Mouse (Mus musculus) left cerebral cortex, postnatal 36 days (tissue): ENCODE data around the gene B3gnt2. TPM values are rescaled to one million over a fixed set of nuclear protein-coding genes. Genes with fewer than 3 reads are reported as not detected.

Experiments used
- DNase-seq, 2 experiments: peaks; one replicate each; pipeline ENCODE4 v3.0.0; 2021 to 2022; ENCODE audit warnings: low spot score in 2 of 2, mixed read lengths in 1 of 2
- intact Hi-C: fragments of 180-260 bp; cut with DNase I; formaldehyde crosslinking; loops from one replicate; pipeline ENCODE4 v1.15.1; 2025
- total RNA-seq, 2 experiments: library from RNA; stranded (reverse); gene quantifications; 2 replicates each; pipeline ENCODE4 v1.2.3; 2021

B3gnt2 gene
- total RNA-seq, 2 experiments from 2014 or later = 14.1 to 15.9 TPM

DNA sequence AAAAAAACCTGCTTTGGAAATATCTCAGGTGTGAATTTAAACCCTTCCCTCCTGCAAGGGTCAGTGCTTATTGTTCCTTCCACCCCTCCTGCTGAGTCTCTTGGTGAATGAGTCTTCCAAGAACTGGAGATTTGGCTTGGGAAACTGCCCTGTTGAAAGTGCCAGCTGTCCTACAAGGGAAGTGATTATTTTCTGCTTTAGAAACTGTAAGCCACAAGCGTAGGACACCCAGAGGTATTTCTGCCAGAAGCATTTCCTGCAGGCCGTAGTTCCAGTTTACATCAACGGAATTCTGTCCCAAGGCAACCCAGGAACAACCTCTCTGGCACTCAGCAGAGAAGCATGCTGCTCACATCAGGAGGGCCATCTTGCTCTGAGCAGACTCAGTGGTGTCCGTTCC is 12.6 kb upstream of the B3gnt2 start:
- intact Hi-C loops = no loop called here

DNA sequence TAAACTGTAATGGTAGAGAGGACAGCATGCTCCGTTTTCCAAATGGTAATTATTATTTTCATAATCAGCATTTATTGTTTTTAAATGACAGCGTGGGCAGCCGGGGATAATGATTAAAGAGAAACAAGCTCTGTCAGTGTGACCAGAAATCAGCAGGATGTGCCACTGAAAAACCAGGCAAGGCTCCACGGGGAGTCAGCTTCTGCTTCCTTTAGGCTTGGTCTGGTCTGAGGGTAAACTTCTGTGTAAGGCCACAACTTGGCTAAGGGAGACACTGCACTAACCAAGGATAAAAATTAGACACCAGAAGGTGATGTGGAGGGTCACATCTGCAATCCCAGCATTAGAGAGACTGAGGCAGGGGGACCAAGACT is 11.5 kb upstream of the B3gnt2 start:
- intact Hi-C loops = no loop called here
- DNase-seq = no peak

More for the DNA sequence above, 12.6 kb upstream of the B3gnt2 start:
- DNase-seq = no peak

DNA sequence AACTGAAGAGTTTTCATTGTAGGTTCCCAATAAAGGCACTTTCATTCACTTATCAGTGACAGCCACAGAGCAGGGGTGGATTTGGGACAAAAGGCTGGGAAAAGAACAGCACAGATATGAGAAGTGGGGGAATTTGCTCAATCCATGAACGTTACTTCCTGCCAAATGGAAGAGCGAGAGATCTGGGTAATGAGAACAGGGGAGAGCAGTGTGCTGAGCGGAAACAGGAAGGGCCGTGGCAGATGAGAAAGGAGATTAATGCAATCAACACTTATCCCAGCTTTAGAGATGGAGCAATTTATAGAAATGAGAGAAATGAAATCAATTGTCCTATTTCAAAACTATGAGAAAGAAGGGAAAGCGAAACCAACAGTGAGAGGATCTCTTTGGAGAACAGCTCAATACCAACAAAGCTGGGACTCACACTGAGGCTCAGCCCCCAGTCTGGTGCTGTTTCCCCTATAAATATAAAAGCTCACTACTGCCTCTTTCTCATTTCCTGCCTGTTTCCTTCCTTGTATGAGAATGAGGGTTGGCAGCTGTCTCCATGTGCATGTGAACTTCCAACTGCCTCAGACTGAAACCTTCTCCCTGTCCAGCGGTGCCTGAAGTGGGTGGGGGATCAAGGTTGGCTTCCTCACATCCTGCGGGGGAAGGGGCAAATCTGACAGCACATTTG is 11.0 kb upstream of the B3gnt2 start:
- intact Hi-C loops = no loop called here

DNA sequence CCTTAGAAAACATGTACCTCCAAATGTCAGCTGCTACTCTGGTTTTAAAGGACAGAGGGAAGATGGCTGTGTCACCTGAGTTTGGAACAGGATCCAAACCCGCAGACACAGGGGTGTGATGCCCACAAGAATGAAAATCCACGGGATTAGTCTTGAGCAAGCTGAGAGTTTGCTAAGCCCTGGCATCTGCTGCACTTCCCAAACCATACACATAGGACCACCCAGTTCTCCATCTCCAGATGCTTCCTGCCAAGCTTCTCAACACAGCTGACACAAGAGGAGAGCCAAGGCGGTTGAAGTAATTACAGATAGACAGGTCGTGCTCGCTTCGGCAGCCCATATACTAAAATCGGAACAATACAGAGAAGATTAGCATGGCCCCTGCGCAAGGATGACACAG is 7.8 kb upstream of the B3gnt2 start:
- intact Hi-C loops = no loop called here
- DNase-seq = no peak

More for the DNA sequence above, 11.0 kb upstream of the B3gnt2 start:
- no peak for DNase-seq

DNA sequence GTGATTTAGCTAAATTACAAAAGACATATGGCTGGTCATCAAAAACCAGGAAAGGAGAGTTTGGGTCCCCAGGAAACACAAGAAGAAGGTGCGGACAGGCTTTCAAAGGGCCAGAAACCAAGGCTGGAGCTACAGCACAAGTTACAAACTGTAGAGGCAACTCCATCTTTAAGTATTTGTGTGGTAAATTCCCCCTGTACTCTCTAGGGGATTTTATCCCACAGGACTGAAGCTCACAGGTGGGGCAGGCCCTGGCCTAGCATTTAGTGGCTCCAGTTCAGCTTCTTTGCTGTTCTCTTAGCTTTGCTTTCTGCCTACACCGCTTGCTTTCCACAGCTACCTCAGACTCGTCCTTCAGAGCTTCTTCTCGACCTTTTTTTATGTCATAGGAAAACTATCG is 6.9 kb upstream of the B3gnt2 start:
- no peak for DNase-seq
- intact Hi-C loops = no loop called here

DNA sequence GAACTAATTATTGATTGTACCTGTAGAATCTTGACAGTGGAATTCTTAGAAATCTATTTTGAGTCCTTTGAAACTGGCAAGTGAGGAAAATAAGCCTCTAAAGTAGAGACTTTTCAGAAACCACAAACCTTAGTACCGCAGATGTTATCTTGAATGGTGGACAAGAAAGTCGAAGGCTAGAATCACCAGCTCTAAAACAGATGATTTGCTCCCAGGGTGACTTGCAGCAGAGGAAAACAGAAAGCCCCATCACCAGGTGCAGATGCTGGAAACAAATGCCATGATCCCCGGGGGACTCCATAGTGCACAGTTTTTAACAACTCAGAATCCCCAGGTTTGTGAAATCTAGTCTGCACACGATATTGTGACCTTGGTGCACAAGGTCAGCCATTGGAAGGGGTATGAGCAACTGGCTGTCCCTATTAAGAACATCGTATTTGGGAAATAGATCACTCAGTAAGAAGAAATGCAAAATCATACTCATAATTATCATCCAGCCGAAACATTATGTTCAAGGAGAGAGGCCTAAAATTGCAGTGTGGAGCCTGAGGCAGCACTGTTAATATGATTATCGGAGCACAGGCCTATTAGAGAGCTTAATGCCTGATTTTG is 5.0 kb upstream of the B3gnt2 start:
- intact Hi-C loops = no loop called here

DNA sequence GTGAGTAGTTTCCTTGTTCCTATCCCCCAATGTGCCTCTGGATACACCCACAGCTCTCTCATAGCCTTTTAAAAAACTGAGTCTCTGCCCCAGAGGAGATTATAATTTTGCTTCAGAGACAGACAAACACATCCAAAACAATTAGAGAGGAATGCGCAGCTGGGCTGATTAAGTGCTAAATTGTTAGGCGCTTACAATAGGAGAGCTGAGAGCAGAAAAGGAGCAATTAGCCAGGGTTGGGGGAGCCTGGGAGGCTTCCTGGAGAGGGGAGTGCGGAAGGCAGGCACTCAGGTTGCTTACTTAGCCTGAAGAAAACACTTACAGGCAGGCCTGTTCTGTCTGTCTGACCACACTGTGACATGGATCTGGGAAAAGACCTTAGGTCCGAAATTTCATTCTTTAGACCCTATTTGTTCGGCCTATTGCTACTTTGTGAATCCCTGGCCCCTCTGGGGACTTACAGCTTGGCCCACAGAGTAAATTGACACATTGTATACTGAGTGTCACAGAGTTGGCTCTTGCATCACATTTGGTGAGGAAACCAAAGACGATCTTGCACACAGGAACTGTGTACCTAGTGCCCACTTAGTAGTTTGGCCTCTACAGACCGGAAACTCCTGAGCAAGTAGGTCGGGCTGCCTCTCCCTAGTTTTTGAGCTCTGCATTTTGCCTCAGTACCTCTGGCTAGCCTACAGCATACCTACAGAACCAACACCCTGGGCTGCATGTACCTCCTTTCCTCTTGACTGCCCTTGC is 3.7 kb upstream of the B3gnt2 start:
- intact Hi-C loops = no loop called here
- DNase-seq = no peak

More for the DNA sequence above, 5.0 kb upstream of the B3gnt2 start:
- no peak for DNase-seq

DNA sequence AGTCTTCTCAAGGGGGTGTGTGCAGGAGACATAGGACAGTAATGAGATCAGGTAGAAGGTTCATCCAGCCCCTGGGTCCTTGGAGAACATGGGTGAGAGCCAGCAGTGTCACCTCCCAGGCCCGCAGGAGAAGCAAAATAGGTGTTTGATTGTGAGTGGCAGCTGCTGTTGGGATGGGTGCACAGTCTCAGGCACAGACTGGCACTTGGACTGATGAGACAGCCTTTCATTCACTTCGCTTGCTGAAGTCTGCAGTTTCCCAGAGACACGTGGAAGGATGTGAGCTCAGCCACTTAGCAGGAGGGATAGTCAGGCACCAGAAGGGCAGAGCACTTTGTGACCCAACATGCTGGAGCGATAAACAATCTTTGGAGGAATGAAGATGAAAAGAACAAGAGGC is 2.8 kb upstream of the B3gnt2 start:
- no peak for DNase-seq
- intact Hi-C loops = no loop called here

DNA sequence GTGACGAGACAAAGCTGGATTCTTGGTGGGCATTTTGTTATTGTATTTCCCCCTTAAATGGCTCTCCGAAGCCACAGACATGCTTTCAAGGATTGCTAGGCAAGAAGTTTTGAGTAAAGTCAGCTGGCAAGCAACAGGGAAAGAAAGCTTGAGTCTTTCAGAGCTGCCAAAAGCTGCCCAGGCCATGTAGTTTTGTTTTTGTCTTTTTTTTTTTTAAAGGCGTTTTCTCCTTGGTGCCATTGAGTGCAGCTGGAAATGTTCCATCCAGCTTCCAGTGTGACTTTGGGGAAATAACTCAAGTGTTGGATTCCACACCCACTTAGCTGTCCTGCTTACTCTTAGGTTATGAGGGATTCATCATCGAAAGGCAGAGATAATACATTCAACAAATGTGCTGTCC is 554 bp upstream of the B3gnt2 start:
- intact Hi-C loops = no loop called here

DNA sequence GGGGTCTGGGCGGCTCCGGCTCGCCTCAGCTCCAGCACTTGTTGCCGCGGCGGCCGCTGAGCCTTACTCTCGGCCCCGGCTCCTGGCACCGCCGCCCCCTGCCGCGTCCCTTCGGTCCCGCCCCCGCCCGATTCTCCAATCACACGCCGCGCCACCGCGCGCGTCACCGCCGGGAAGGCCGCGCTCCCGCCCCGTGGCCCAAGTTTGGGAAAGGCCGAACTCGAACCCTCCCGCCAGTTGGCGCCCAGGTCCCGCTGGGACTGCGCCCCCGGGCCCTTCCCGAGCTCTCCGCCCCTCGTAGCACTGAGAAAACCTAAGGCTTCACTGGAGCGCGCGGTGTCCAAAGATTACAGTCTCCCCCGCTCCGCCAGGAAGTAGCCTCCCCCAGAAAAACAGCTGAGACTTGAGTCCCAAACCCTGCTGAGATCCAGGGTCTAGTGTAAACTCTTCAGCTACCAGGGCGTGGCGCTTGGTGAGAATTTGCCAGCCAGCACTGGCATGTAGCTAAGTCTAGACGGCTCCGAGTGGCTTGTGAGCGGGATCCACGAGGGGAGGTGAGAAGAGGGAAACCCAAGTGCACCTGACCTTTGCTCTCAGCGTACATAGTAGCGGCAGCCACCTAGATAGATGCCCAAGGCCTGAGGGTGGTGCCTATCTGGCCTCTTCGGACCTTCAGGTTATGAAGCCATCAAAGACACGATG is 977 bp downstream of the B3gnt2 start:
- DNase-seq = peak; percentile 83 to 87
- intact Hi-C loops = loop anchor here (5.0 kb wide), 1 partner anchor 98 kb away; no protein-coding TSS in a partner anchor

More for the DNA sequence above, 554 bp upstream of the B3gnt2 start:
- DNase-seq = no peak

DNA sequence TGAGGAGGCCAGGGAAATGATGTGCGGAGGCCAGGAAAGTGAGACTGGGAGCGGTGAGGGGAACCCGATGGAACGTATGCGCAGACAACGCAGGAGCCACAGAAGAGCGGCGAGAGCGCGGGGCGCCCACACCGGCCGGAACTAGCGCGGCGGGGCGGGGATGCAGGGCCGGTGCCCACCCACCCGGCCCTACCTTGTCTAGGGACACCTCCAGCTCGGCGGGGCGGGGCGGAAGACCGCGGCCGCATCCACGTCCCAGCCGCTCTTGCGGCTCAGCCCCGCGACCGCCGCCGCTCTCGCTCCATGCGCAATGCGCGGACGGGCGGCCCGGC is 1.5 kb downstream of the B3gnt2 start:
- intact Hi-C loops = loop anchor here (5.0 kb wide), 1 partner anchor 98 kb away; no protein-coding TSS in a partner anchor
- no peak for DNase-seq

DNA sequence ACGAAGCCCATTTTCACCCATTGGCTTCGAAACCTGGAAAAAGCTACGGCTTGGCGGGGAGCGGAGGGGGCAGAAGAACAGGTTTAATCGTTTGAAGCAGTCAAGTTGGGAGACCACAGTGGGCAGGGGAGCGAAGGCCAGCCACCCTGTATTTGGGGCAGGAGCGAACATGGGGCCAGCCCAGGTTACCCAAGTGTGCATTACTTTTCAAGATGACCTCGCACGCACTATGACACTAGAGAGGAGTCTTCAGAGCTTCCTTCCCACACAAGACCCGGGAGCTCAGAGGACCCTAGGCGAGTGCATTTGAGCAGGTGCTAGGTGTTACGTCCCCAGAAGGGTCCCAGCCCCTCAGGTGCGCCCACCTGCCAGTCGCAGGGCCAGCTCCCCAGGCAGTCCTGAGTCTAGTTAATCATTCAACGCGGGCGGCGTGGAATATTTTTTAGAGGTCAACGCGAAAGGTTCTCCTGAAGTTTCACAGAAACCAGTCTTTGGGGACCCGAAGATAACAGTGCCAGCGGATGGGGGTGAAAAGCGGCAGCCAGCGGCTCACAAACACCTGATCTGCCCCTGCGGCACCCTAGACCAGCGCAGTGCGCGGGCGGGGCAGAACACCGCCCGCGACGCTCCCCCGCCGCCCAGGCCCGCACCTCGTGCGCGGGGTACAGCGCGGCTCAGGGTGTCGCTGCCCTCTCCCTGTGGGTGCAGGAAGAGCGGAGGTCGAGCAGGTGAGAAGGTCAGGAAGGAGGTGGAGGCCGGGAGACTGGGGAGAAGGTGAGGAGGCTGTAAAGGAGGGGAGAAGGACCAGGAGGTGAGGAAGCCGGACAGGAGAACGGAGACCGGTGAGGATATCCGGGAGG is 2.1 kb downstream of the B3gnt2 start:
- DNase-seq = peak; percentile 21 to 28
- intact Hi-C loops = loop anchor here (5.0 kb wide), 1 partner anchor 99 kb away; no protein-coding TSS in a partner anchor

DNA sequence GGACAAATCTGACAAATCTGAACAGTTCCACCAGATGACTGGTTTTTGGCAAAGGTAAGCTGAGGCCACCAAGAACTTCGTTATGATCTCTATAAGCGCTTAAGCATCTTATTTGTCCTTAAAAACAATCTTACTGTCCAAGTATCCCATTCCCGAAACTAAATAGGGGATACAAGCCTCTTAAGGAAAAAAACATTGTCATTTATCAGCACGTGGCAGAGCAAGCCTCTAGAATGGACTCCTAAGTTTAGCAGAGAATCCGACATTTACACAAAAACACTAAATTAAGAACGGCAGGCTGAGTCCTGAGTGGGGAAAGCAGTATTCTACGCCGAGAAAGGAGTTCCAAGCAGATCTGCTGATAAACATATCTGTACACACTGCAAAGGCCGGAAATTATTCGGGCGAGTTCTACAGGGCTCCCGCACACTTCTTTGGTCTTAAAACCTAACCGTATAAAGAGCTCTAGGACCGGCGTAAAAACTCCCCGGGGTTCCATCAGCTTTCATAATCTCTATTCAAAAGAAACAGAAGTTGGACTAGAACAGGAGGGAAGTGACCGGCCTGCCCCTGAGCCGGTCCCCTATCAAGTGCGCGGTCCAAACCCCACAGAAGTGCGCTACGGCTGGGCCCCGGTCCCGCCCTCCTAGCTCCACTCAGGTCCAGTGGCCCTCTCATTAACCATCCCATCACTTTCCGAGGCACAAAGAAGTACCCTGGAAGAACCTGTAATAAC is 2.9 kb downstream of the B3gnt2 start:
- intact Hi-C loops = loop anchor here (5.0 kb wide), 1 partner anchor 99 kb away; no protein-coding TSS in a partner anchor
- DNase-seq = no peak

DNA sequence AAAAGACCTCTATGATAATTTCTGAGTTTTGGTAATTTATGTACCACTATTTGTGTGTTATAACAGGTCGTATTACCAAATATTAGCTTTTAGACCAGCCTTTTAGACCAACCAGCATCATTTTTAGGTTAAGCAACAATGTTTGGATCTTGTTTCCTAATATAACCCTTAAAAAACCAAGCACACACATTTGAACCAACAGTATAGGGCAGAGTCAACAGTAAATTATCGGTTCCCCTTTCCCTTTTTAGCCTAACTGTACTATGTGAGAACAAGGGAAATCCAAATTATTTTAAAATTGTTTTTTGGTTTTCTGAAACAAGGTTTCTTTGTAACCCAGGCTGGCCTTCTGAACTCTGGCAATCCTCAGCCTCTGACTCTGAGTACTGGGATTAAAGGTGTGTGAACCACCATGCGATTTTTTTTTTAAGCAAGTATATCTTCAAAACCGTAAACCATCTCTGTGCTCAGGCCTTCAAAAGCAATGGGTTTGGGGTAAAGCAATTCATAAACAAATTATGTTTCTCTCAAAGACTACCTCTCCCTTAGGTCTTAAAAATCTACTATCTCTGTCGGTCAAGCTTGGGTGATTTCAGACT is 3.6 kb downstream of the B3gnt2 start:
- no peak for DNase-seq
- intact Hi-C loops = loop anchor here (5.0 kb wide), 1 partner anchor 100 kb away; no protein-coding TSS in a partner anchor

DNA sequence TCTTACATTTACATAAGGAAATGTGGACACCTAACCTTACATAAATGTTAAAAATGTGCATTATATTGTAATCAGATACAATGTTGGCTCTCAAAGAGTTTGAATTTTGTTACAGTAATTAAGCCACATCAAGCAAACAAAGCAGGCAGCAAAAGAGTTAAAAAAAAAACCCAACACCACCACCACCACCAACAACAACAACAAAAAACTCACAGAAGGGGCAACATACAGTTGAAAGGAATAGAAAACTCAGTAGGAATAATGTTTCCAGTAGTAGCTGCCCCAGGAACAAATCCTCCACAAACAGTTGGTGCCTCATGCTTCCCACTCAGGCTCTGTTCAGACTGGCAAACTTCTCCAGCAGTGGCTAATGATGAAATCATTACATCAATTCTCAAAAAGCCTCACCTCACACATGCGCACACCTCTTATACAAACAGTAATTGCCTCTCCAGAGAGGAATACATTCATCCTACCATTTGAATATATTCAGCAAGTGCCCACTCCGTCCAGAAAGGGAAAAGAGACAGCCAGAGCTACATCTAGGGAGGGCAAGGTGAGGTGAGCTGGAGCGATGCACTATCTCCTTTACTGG is 4.3 kb downstream of the B3gnt2 start:
- intact Hi-C loops = loop anchor here (5.0 kb wide), 1 partner anchor 101 kb away; no protein-coding TSS in a partner anchor
- no peak for DNase-seq

DNA sequence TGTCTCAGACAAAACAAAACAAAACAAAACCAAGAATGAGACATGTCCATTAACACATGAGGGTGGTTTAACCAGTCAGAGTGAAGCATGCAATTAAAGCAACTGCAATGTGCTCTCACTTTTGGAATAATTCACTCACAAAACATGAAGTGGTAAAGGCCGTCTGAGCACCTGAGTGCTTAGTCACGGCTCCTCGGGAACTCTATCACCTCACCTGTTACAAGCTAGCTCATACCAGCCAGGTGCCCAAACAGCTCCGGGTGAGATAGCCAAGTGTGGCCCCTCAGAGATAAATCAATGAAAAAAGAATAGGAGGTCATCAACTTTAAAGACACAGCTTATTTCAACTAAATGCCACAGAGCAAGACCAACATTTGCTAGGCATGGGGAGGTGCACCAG is 6.2 kb downstream of the B3gnt2 start:
- intact Hi-C loops = loop anchor here (5.0 kb wide), 1 partner anchor 222 kb away; no protein-coding TSS in a partner anchor
- no peak for DNase-seq

DNA sequence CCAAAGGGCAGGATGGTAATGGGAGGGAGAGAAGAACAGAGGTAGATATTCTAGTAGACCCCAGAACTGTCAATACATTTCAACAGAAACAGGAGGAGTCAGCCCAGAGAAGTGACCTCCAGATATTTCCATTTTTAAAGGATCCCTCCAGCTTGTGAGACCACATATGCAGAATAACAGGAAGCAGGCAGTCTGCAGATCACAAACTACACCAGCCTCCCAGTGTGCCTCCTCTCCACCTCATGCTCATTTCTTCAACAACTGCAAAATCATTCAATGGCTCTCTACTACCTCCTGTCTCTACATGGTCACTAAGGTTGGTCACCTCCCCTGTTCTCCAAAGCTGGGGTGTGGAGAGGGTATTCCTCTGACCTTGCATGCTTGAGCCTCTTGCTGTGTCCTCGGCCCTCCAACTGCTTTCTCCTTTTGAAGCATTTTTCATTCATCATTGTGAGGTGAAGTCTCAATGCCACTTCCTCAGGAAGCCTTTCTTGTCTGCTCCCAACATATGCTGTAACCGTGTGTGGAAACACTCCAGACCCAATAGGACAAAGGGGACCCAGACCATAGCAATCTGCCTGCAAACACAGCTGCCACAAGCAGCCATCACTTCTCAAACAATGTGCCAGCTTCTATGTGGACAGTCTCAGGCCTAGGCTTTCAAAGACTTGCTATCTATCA is 7.1 kb downstream of the B3gnt2 start:
- no peak for DNase-seq
- intact Hi-C loops = loop anchor here (5.0 kb wide), 1 partner anchor 221 kb away; no protein-coding TSS in a partner anchor
